ENCODE assay signal across 9 mouse cellular contexts in genomic region chr1:170173991-170174813, GRCm38 (mm10). TPM values are rescaled to one million over a fixed set of nuclear protein-coding genes. Genes with fewer than 3 reads are reported as not detected.
DNase-seq lines count a peak whose midpoint lies in the region; ATAC-seq and TF ChIP-seq lines count a peak whose summit lies in the region.
"Had no signal": no experiment of that assay in that cellular context is flagged by ENCODE, and none has a peak within 500 bp of the region (broad histone marks: within the 10 kb centered on the region; RNA-seq: fewer than 3 reads in every experiment).

No protein-coding gene starts in this region.

- H3K27ac ChIP-seq in embryonic fibroblast, embryonic 13.5 days (ENCODE audit: insufficient read depth, low read length) = peak overlapping the region; percentile 87
- H3K27ac ChIP-seq in hindbrain, postnatal 0 days = peak overlapping the region; percentile 87
- peak overlapping the region; percentile 87 for H3K27ac ChIP-seq in liver, postnatal 0 days (ENCODE audit: low read depth)
- H3K27ac ChIP-seq in olfactory bulb, adult 2 months (ENCODE audit: insufficient read depth, low read depth, low read length) = peak overlapping the region; percentile 44

- no peak for TF ChIP-seq CTCF in embryonic fibroblast, embryonic 13.5 days (IDR thresholded peaks at IDR 0.05; ENCODE audit: borderline replicate concordance, insufficient read depth, low read length)
- no peak for TF ChIP-seq CTCF in hindbrain, postnatal 0 days (IDR thresholded peaks at IDR 0.05; ENCODE audit: low read depth)
- no peak for TF ChIP-seq CTCF in liver, postnatal 0 days (IDR thresholded peaks at IDR 0.05; ENCODE audit: low read depth)
- TF ChIP-seq CTCF in olfactory bulb, adult 2 months (IDR thresholded peaks at IDR 0.05; ENCODE audit: insufficient read depth, low read depth, low read length) = no peak

- TF ChIP-seq EP300 in liver, postnatal 0 days (IDR thresholded peaks at IDR 0.05; ENCODE audit: low read depth) = no peak

- H3K36me3 ChIP-seq in hindbrain, postnatal 0 days (ENCODE audit: insufficient read depth, low read length) = no peaks in the 10 kb centered on the region
- H3K36me3 ChIP-seq in liver, postnatal 0 days (replicated peaks; ENCODE audit: insufficient read depth, low read length) = no peaks in the 10 kb centered on the region

- H3K9me3 ChIP-seq in hindbrain, postnatal 0 days (ENCODE audit: low read length) = no peaks in the 10 kb centered on the region
- no peaks in the 10 kb centered on the region for H3K9me3 ChIP-seq in liver, postnatal 0 days (ENCODE audit: low read length)

- peak; percentile 82; the same call in 1 of the 2 replicates for ATAC-seq in hindbrain, postnatal 0 days
- ATAC-seq in liver, postnatal 0 days = peak; percentile 52

- peak overlapping the region; percentile 83 for H3K9ac ChIP-seq in hindbrain, postnatal 0 days (replicated peaks; ENCODE audit: low read length)
- peak overlapping the region; percentile 80 for H3K9ac ChIP-seq in liver, postnatal 0 days (replicated peaks)

- no peaks in the 10 kb centered on the region for H3K27me3 ChIP-seq in hindbrain, postnatal 0 days (ENCODE audit: insufficient read depth, low read length)
- no peaks in the 10 kb centered on the region for H3K27me3 ChIP-seq in liver, postnatal 0 days (ENCODE audit: insufficient read depth, low read length)

- peak overlapping the region; percentile 68 for H3K4me3 ChIP-seq in embryonic fibroblast, embryonic 13.5 days (ENCODE audit: insufficient read depth, low read length)
- H3K4me3 ChIP-seq in hindbrain, postnatal 0 days (ENCODE audit: low read length) = peak overlapping the region; percentile 88
- peak overlapping the region; percentile 74 for H3K4me3 ChIP-seq in liver, postnatal 0 days (ENCODE audit: low read depth, low read length)
- peak overlapping the region; percentile 85 for H3K4me3 ChIP-seq in olfactory bulb, adult 2 months (ENCODE audit: insufficient read depth, low read depth, low read length)

- TF ChIP-seq POLR2A in embryonic fibroblast, embryonic 13.5 days (IDR thresholded peaks at IDR 0.05; ENCODE audit: low read depth, low read length) = peak; percentile 72
- TF ChIP-seq POLR2A in olfactory bulb, adult 2 months (IDR thresholded peaks at IDR 0.05; ENCODE audit: insufficient read depth, low read depth, low read length) = no peak; the same call in 1 of the 2 replicates

- WGBS in hindbrain, postnatal 0 days = under 1% methylated on average over 50 of the region's 50 CpGs
- WGBS in liver, postnatal 0 days (ENCODE audit: insufficient replicate concordance) = under 1% methylated on average over 47 of the region's 50 CpGs
- WGBS in olfactory bulb, adult 2 months = under 1% methylated on average over 49 of the region's 50 CpGs

- peak overlapping the region; percentile 75 for H3K4me2 ChIP-seq in hindbrain, postnatal 0 days (ENCODE audit: low read depth, low read length)
- peak overlapping the region; percentile 84 for H3K4me2 ChIP-seq in liver, postnatal 0 days (ENCODE audit: low read depth, low read length)

- peaks cover 3% of the 10 kb centered on the region for H3K4me1 ChIP-seq in embryonic fibroblast, embryonic 13.5 days (ENCODE audit: control insufficient read depth, insufficient read depth, low read length)
- peaks cover 3% of the 10 kb centered on the region; the same call in 1 of the 2 replicates for H3K4me1 ChIP-seq in hindbrain, postnatal 0 days (ENCODE audit: insufficient read depth, low read length)
- H3K4me1 ChIP-seq in liver, postnatal 0 days (ENCODE audit: insufficient read depth) = peaks cover 19% of the 10 kb centered on the region
- 0 out of 2 replicates have a peak, but pooled peaks cover 5% of the 10 kb centered on the region for H3K4me1 ChIP-seq in olfactory bulb, adult 2 months (ENCODE audit: control insufficient read depth, insufficient read depth, low read length)

- intact Hi-C loops in left cerebral cortex, postnatal 25 days (cut with DNase I) = no loop called here

- DNase-seq in left cerebral cortex, postnatal 25 days (ENCODE audit: low spot score in 2 of 2) = peak; percentile 18 to 27
- DNase-seq in left cerebral cortex, adult 18-20 months (ENCODE audit: low spot score in 2 of 2) = no peak
- peak; percentile 81 for DNase-seq in NIH3T3 (ENCODE audit: low read depth)
- peak; percentile 31 for DNase-seq in hindbrain, postnatal 0 days (ENCODE audit: low spot score)
- DNase-seq in liver, postnatal 0 days = no peak
- DNase-seq in frontal cortex, postnatal 25 days (ENCODE audit: low spot score in 2 of 2) = no peak

RNA-seq across cellular contexts. Expression of gene Uap1, which starts 0.6 kb away (rescaled TPM):
- total RNA-seq in left cerebral cortex, postnatal 25 days (2021) = 10 to 100 TPM; 62.3 to 65.9 TPM
- total RNA-seq in left cerebral cortex, adult 18-20 months (2021) = 10 to 100 TPM; 60.6 to 69.4 TPM
- polyA plus RNA-seq in embryonic fibroblast, embryonic 13.5 days (2011; ENCODE audit: insufficient read length, low read depth, missing spikeins) = 56.9 and 59.0 TPM in 2 replicates
- total RNA-seq in hindbrain, postnatal 0 days (2014; rRNA removed) = 38.1 and 46.7 TPM in 2 replicates
- 52.6 and 54.7 TPM in 2 replicates for polyA plus RNA-seq in hindbrain, postnatal 0 days (2015; fragmentation: Nextera tagmentation; extraction: Ambion mirVana)
- 19.6 and 22.3 TPM in 2 replicates for polyA plus RNA-seq in liver, postnatal 0 days (2015; fragmentation: Nextera tagmentation; extraction: Ambion mirVana)
- not detected in 2 replicates for polyA plus RNA-seq in olfactory bulb, adult 2 months (2012; ENCODE audit: insufficient read depth, insufficient read length, low replicate concordance, missing spikeins)

RNA-seq across cellular contexts. Expression of gene Uhmk1, which starts 41.0 kb away (rescaled TPM):
- 100 to 1,000 TPM; 146 TPM for total RNA-seq in left cerebral cortex, postnatal 25 days (2021)
- 100 to 1,000 TPM; 139 to 148 TPM for total RNA-seq in left cerebral cortex, adult 18-20 months (2021)
- polyA plus RNA-seq in embryonic fibroblast, embryonic 13.5 days (2011; ENCODE audit: insufficient read length, low read depth, missing spikeins) = 42.9 and 51.9 TPM in 2 replicates
- total RNA-seq in hindbrain, postnatal 0 days (2014; rRNA removed) = 45.1 and 45.6 TPM in 2 replicates
- polyA plus RNA-seq in hindbrain, postnatal 0 days (2015; fragmentation: Nextera tagmentation; extraction: Ambion mirVana) = 7.0 and 8.0 TPM in 2 replicates
- polyA plus RNA-seq in liver, postnatal 0 days (2015; fragmentation: Nextera tagmentation; extraction: Ambion mirVana) = 3.3 and 3.4 TPM in 2 replicates
- polyA plus RNA-seq in olfactory bulb, adult 2 months (2012; ENCODE audit: insufficient read depth, insufficient read length, low replicate concordance, missing spikeins) = 38.9 TPM in 1 of 2 replicates, not detected in the other

RNA-seq across cellular contexts. Expression of gene Sh2d1b2, which starts 58.3 kb away (rescaled TPM):
- total RNA-seq in left cerebral cortex, postnatal 25 days (2021) = not detected
- total RNA-seq in left cerebral cortex, adult 18-20 months (2021) = not detected
- not detected in 2 replicates for polyA plus RNA-seq in embryonic fibroblast, embryonic 13.5 days (2011; ENCODE audit: insufficient read length, low read depth, missing spikeins)
- total RNA-seq in hindbrain, postnatal 0 days (2014; rRNA removed) = not detected in 2 replicates
- not detected in 2 replicates for polyA plus RNA-seq in hindbrain, postnatal 0 days (2015; fragmentation: Nextera tagmentation; extraction: Ambion mirVana)
- not detected in 2 replicates for polyA plus RNA-seq in liver, postnatal 0 days (2015; fragmentation: Nextera tagmentation; extraction: Ambion mirVana)
- polyA plus RNA-seq in olfactory bulb, adult 2 months (2012; ENCODE audit: insufficient read depth, insufficient read length, low replicate concordance, missing spikeins) = not detected in 2 replicates
- polyA plus RNA-seq: large intestine, adult 2 months had no signal

Comparison
In these comparisons a context has a peak if more than half of its experiments do, and no peak if none do; other contexts are left out.
1. DNase-seq: peak in left cerebral cortex, postnatal 25 days (2 of 2), NIH3T3 (single experiment) and hindbrain, postnatal 0 days (single experiment); none in left cerebral cortex, adult 18-20 months (0 of 2), liver, postnatal 0 days (single experiment) and frontal cortex, postnatal 25 days (0 of 2).
2. RNA of gene Uap1, which starts 0.6 kb away (polyA plus RNA-seq): 56.9 to 59.0 TPM in embryonic fibroblast, embryonic 13.5 days, 52.6 to 54.7 TPM in hindbrain, postnatal 0 days and 19.6 to 22.3 TPM in liver, postnatal 0 days; not detected in olfactory bulb, adult 2 months; every median in the first group is over 10 times any median in the second.
3. Peak in every context shown above with its lines, with median percentiles within 50 percentile points of each other: H3K27ac ChIP-seq and H3K4me3 ChIP-seq.